Mouse (Mus musculus) megakaryocyte, embryonic 14.5 days (primary cell): ENCODE results near the gene Sgip1. TPM values are rescaled to one million over a fixed set of nuclear protein-coding genes. Genes with fewer than 3 reads are reported as not detected.

Experiments
- H3K27me3 ChIP-seq: replicated peaks from 2 replicates; pipeline ENCODE3; 2012; ENCODE audit warnings: inconsistent platforms
- H3K36me3 ChIP-seq: replicated peaks from 2 replicates; pipeline ENCODE3; 2012; ENCODE audit warnings: low read length, inconsistent platforms, mixed read lengths
- H3K4me1 ChIP-seq: 2 replicates; pipeline ENCODE4 v1.6.1; 2012; ENCODE audit warnings: inconsistent platforms
- H3K4me3 ChIP-seq: replicated peaks from 2 replicates; pipeline ENCODE3; 2012; ENCODE audit warnings: moderate library complexity, mild to moderate bottlenecking, inconsistent platforms
- H3K9me3 ChIP-seq: 2 replicates; pipeline ENCODE4 v1.6.1; 2012; ENCODE audit warnings: inconsistent platforms
- FLI1 ChIP-seq: IDR thresholded peaks from 2 replicates; pipeline ENCODE4 v1.6.1; 2012; ENCODE audit warnings: low read length, inconsistent platforms, mixed read lengths
- GATA1 ChIP-seq: IDR thresholded peaks from 3 replicates; pipeline ENCODE4 v1.6.1; 2012; ENCODE audit warnings: mixed read lengths, low read length, inconsistent platforms, borderline replicate concordance
- polyA plus RNA-seq: library from polyadenylated mRNA; stranded (reverse); fragments of >175 nt; gene quantifications from 2 replicates; pipeline ENCODE4 v1.2.3, GENCODE M21; 2012; ENCODE audit warnings: low replicate concordance; ENCODE audit not compliant: insufficient read depth

The Sgip1 gene
- polyA plus RNA-seq, 1 experiment, result not detected

DNA sequence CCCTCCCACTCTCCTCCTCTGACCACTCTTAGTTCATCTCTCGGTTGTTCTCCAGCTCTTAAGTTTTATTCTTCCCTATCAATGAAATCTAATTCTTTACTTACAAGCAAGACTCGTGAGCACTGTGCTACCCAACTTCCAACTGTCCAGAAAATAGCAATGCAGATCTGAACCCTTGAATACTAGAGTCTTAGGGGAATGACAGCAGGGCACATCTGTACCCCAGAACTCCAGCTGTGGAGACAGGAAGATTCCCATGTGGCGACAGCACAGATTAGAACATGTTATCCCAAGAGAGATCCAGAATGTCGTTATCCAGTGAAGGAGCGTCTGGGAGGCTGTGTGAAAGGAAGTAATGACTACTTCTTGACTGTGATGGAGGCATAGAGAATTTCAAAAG, 265.2 kb downstream of the Sgip1 start:
- H3K27me3 ChIP-seq, result peaks cover 2% of the 10 kb centered on the region
- H3K4me1 ChIP-seq, result no peaks in the 10 kb centered on the region
- H3K36me3 ChIP-seq, result no peaks in the 10 kb centered on the region
- no peak overlapping the region for H3K4me3 ChIP-seq
- H3K9me3 ChIP-seq, result no peaks in the 10 kb centered on the region
- no peak for TF ChIP-seq FLI1
- TF ChIP-seq GATA1, result no peak

DNA sequence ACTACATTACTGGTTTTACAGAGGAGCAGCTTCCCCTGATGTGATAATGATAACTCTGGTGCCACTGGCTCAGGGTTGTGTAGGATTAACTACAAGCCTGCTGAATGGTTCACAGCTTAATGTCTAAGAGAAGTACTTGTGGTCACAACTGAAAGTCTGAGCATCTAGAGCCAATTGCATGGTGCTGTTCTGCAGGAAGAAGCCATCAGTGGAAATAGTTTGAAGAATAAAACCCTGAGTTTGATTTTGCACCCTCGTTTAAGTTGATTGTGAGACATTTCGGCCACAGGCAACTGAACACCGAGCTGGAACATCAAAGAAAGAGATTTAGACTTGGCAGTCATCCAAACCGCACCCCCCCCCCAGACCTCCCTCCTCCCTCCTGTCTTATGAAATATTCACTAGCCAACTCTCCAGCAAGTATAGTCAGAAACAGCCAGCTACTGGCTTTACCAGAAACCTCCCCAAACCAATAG, 265.9 kb downstream of the Sgip1 start:
- H3K4me1 ChIP-seq, result no peaks in the 10 kb centered on the region
- H3K27me3 ChIP-seq, result peaks cover under 1% of the 10 kb centered on the region
- no peaks in the 10 kb centered on the region for H3K36me3 ChIP-seq
- TF ChIP-seq GATA1 (no peak), FLI1 (no peak)
- no peaks in the 10 kb centered on the region for H3K9me3 ChIP-seq
- no peak overlapping the region for H3K4me3 ChIP-seq

DNA sequence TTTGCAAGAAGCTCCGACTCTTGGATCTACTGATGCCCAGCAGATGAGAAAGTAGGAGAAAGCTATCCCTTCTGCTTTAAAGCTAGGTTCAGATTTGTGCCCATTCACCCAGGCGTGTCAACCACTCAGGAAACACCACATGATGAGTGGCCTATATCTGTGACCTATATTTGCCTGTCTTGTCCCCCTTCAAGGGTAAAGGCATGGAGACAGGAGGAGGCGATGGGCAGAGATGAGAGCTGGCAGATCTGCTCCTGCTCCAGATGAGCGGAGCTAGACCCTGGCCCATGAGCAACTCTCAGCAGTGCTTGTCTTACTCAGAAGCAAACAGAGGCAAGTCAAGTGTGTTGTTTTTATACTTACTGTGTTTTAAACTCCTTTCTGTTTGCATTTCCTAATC, 269.6 kb downstream of the Sgip1 start:
- Histone ChIP-seq H3K36me3 (no peaks in the 10 kb centered on the region), H3K4me1 (peaks cover 4% of the 10 kb centered on the region; the same call in 1 of the 2 replicates), H3K9me3 (no peaks in the 10 kb centered on the region), H3K27me3 (no peaks in the 10 kb centered on the region), H3K4me3 (no peak overlapping the region)
- no peak for TF ChIP-seq GATA1
- no peak for TF ChIP-seq FLI1

DNA sequence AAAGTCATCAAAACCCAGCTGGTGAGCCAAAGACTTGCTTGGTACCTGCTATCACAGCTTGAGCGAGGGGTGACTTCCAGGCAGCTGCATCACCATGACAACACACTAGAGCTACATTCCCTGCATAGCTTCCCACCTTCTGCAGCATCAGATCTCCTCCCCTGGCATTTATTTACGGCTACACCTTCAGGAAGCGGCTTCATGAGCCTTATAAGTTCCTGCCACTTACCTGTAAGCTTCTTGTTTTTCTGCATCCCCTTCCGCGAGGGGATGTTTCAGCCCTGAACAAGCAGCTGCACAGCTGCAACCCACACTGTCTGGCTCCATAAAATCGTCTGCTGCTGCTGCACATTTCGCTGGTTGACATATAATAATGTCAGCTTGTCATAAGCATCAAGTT, 270.7 kb downstream of the Sgip1 start:
- no peaks in the 10 kb centered on the region for H3K36me3 ChIP-seq
- H3K4me1 ChIP-seq, result peaks cover 4% of the 10 kb centered on the region; the same call in 1 of the 2 replicates
- H3K4me3 ChIP-seq, result no peak overlapping the region
- no peaks in the 10 kb centered on the region for H3K27me3 ChIP-seq
- TF ChIP-seq FLI1, result no peak
- no peak for TF ChIP-seq GATA1
- H3K9me3 ChIP-seq, result no peaks in the 10 kb centered on the region

DNA sequence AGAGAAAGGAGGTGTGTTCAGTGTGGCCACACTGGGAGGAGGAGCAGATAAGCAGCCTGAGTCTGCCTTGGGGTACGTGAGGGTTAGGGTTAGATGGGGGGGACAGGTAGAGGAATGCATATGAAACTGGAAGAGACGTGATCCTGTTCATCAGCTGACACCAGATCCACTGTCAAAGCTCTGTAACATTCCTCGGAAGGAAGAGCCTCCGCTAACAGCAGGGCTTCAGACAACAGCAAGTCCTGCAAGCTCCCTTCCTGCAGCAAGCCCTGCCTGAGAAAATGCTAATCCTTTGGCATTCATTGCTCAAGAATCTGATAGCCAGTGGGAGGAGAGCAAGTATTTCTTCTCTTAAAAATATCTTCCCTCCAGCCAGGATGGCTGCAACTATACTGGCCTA, 272.4 kb downstream of the Sgip1 start:
- Histone ChIP-seq H3K4me1 (peaks cover 4% of the 10 kb centered on the region; the same call in 1 of the 2 replicates), H3K36me3 (no peaks in the 10 kb centered on the region), H3K9me3 (peaks cover 6% of the 10 kb centered on the region), H3K27me3 (no peaks in the 10 kb centered on the region), H3K4me3 (peak overlapping the region; percentile 7)
- no peak for TF ChIP-seq GATA1
- no peak for TF ChIP-seq FLI1

Other genes starting within 250 kb of the Sgip1 start
- not detected in 2 replicates for gene Tctex1d1, start 237.3 kb downstream of the Sgip1 start, polyA plus RNA-seq